Mouse (Mus musculus) lung, postnatal 10 days (tissue): ENCODE measurements around the gene Gpx6.
A peak's percentile ranks its signal among the peaks of the same experiment; 100 is the strongest.

Experiments
- DNase-seq: peaks from one replicate; pipeline ENCODE4 v3.0.0; 2021

The Gpx6 gene

DNA sequence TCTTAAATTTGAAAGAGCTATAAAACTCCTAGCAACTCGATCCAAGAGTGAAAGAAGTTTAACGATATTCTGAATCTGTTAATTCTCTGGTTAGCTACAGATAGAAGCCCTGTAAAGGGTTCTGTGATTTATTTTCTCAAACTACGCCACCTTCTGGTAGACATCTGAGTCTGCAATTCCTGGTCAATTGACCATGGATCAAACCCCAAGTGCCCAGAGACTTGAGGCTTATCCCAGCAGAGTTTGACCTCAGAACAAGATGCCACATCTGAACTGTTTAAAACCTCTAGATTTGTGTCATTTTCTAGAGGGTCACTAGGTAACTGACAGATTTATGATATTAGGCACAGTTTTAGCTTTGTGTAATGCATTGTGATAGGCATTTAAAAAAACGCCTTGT is 14.3 kb downstream of the Gpx6 start:
- DNase-seq: peak; percentile 21

DNA sequence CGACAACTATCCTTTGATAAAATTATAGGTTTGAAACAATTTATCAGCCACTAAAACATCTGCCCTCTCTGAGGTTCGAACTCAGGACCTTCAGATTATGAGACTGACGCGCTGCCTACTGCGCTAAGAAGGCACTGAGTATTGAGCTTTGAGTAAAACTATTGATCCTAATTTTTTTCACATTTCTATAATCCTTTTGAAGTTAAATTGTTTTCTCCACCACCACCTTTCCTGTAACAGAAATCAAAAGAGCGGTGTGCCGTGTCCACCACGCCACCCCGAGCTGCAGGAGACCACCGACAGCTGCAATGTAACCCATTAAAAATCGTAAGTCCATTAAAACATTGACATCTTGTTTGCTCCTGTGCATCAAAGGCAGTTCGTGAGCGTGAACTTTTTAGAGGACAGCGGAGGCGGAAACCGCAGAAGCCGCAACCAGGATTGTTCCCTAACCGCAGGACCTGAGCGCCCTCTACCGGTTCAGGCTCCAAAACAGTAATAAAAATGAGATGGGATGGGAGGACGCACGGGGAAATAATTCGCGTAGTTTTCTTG is 14.8 kb downstream of the Gpx6 start:
- DNase-seq: peak; percentile 86

DNA sequence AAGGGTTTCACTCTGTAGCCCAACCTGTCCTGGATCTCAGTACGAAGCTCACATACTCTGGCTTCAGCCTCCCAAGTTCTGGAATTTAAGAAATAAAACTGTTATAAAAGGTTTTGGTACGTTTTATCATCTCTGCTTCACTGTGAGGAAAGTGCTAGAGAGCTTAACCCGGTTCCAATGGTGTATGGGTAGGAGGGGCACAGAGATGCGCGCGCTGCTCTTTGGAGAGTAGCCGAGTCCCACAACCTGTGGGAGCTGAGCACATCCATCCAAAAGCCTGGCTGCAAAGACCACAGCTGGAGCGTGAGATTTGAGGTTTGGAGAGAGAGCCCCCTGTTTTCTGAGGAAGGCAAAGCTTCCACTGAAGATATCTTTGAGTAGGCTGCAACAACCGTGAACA is 15.5 kb downstream of the Gpx6 start:
- no peak for DNase-seq

DNA sequence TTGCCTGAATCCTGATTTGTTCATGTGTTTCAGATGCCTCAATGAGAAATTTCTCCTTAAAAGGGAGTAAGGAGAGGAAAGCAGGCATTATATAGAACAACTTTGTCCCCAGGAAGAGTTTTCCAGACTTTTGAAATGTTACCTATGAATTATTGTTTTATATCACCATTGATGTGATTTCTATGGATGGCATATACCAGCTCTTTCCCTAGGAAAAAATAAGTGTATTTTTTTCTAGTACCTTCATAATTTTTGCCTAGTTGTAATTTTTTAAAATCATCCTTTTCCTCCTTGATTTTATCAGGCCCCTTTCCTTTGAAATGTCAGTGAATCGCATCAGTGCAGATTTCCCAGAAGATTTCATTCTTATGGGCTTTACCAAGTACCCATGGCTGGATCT is 34.7 kb downstream of the Gpx6 start, which contains the start of gene Olfr1367:
Gene Olfr1367 (plus strand): TSS at position 301 of the 400 bp plus-strand sequence.
- DNase-seq: no peak

DNA sequence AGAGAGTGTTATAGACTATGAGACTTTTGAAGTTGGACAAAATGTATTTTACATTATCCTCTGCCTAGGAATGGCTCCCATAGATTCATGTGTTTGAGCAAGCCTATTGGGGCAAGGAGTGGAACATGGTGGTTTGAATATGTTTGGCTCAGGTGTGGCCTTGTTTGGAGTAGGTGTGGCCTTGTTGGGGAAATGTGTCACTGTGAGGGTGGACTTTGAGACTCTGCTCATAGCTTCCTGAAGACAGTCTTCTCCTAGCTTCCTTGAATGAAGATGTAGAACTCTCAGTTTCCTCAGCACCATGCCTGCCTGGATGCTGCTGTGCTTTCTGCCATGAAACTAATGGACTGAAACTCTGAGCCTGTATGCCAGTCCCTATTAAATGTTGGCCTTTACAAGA is 38.7 kb downstream of the Gpx6 start:
- DNase-seq: no peak

DNA sequence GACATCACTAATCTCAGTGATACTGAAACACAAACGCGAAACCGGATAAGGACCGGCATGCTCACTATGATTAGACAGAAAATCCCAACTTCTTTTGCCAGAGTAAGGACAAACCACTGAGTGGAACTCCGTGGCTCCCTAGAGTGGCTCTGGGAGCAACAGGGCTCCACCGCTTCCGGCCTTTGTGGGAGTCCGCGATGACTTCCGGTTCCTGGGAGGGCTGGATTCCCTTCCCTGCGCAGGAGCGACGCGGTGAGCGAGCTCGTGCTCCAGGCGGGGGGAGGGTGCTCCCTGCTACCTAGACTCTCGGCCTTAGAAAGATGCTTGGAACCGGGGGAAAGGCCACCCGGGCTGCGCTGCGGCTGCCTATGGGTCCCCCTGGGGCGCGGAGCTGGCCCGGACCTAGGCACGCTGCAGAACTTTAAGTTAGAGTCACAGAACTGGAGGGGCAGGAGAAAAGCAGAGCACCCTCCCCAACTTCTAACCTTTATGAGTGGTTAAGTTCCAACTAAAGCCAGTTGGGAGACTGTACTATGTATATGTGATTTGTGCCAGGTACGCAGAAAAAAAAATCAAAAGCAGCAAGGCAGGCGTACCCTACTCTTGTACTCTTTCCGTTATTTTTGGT is 50.8 kb downstream of the Gpx6 start, which contains the start of gene Zscan12:
Gene Zscan12 (plus strand): TSS at position 200 of the 628 bp plus-strand sequence.
- DNase-seq: peak; percentile 94

DNA sequence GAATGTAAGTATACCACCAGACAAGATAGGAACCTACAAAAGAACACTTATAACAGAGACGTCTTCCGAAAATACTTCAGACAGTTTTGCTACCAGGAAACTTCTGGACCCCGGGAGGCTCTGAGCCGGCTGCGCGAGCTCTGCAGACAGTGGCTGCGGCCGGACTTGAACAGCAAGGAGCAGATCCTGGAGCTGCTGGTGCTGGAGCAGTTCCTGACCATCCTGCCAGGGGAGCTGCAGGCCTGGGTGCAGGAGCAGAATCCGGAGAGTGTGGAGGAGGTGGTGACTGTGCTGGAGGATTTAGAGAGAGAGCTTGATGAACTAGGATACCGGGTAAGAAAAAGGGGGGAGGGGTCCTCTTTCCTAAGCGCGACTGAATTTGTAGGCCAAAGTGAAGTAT is 51.8 kb downstream of the Gpx6 start:
- DNase-seq: peak; percentile 11

DNA sequence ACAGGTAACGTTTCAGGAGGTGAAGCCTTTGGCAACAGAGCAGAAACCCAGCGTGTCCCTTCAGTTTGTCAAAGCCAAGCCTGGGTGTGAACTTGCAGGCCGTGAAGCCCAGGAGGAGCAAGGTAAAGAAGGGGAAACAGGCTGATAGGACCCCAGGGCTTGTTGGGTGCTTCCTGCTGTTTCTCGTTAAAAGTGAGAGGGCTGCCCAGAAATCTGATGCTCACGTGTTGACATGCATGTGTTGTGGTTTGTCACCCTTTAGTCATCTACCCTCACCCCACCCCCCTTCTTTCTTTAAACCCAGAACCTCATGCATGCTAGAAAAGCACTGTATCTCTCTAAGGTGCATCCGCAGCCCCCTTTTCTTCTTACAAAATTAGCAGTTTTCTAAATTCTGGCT is 54.7 kb downstream of the Gpx6 start:
- DNase-seq: no peak
